Mouse (Mus musculus) WW6 (cell line): ENCODE measurements around the gene Med13.

ENCODE experiments used
- DNase-seq: peaks from one replicate; pipeline ENCODE4 v3.0.0-alpha.2; 2013; ENCODE audit warnings: low read depth, low spot score

The Med13 gene

DNA sequence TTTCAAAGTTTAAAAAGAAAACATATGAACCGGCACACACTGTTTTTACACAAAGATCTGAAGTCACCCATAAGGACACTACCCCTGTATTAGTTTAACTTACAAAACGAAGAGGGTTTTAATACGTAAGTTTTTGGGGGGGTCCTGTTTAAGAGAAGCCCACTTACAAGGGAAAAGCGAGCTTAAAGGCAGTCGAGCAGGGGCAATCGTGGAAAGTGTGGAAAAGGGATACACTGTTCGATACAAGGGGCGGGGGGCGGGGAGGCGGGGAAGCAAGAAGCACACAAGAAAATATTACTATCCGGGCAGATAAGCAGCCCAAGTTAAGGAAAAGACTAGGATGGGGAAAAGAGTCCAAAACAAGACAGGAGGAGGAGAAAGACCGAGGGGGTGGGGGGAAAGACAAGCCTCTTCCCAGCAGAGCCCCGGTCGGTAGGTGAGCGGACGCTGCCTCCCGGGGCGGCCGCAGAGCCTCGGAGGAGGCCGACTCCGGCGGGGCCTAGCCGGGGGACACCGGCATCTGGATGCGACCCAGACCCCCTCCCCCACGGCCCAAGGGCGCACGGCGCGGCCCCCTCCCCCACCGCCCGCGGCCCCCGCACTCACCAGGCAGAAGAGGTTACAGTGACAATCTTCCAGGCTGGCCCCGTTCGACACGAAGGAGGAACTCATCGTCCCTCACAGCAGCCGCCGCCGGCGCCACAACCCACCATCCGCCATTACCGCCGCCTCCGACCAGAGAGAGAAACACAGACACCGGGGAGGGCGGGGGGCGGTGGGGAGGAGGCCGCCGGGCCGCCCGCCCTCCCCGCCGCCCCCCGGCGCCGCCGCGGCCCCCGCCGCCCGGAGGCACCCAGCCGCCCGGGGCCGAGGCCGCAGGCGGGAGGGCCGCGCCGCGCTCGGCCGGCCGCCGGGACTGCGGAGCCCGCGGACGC, at the start of gene Med13:
Gene Med13 (minus strand): TSS at position 749 of the 935 bp plus-strand sequence.
- DNase-seq: no peak

DNA sequence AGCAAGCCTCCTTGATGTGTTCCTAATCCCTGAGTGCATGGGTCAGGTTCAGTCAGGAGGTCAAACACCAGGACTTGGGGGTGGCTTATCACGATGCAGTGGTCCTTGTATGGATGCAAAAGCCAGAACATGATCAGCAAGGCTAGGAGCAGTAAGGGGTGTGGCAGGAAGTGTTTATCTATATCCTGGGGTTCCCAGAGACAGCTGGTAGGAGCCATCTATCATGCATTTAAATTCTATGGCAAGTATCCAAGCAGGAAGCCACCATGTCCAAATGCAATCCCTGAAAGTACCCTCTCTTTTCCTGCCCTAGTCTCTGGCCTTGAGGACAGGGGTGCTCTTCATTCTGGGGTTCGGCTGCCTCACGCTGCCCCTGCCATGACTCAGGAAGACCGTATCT, 47.2 kb upstream of the Med13 start:
- no peak for DNase-seq

DNA sequence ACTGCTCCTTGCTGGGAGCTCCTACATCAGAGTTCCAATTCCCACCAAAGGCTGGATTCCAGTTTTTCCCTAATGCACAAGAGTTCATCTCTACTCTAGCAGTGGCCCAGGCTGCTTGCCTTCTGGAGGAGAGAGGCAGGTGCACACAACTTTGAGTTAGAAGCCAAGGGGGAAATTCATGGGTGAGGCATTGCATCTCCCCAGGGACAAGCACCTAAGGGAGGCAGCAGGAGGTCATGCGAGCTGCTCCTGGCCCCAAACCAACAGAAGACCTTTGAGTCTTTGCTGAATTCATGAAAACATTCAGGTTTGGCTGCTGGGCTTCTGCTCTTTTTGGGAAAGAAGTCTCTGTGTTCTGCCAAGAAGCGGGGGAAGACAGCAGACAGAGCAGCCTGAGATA, 46.4 kb upstream of the Med13 start:
- no peak for DNase-seq

DNA sequence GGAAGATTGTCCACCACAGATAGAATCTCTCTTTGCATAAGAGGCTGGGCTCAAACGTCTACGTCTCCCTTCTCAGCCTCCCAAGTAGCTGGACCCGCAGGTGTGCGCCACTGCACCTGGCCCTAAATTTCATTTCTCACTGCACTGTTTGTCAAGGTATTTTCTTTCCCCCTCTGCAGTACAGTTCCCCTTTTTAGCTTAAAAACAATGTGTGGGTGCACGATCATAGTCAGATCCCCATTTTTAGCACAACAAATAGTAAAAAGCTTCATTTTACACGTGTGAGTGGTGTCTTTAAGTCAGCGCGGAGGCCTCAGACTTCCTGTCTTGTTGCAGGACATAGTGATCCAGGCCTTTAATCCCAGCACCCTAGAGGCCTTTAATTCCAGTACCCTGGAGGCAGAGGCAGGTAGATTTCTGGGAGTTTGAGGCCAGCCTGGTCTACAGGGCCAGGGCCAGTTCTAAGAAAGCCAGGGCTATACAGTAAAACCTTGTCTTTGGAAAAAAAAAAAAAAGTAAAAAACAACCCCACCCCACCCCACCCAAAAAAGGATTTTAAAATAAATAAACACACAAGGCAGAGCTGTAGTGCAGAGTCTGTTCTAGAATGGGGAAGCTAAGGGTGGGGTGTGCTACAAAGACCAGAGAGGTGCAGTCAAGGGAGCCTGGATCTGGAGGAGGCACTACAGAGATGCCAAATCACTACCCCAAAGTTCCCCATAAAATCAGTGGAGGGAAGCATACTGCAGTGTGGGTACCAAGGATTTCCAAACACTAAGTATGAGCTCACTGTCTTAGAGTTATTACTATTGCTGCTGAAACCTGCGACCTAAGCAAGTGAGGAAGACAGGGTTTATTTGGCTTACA, 42.1 kb upstream of the Med13 start:
- no peak for DNase-seq

DNA sequence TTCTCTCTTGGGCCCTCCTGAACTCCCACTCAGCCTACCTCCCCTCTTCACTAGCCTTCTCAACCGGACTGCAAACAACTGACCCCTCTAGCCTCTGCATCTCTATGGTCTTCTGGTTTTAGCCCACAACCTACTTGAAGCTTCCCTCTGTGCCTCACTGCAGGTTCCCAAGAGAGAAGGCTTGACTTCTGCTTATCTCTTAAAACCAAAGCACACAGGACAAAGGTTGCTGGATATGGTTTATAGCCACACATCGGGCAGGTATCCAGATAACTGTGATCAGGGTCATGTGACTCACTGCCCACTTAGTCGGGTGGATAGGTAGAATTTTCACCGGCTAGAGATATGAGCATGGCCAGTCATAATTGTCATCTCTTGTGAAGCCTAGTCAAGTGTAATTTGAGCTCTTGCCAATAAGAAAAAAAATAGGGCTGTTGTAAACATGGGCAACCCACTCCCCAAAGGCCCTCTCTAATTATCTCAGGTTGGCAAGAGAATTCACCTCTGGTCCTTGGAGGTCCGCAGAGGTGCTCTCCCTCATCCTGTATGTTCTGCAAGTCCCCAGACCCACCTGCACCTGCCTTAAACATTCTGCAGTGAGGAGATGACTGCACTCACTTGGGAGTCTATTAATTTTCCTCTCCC, 39.7 kb upstream of the Med13 start:
- DNase-seq: no peak

DNA sequence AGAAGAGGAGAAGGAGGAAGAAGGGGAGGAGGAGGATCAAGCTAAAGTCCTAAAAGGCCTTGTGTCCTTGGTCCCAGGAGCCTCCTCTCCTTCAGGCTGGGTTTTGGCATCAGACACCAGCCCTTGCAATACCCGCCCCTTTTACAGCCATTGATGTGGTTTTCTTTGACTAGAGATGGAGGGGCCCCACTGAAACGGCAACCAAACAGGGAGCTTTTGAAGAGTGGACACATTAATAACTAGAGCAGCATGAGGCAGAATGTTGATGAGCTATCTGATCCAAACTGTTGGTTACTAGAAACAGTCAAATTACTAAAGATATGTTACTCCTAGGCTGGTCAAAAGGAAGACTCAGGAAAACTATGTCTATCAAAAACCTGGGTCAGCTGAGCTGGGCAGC, 39.1 kb upstream of the Med13 start:
- DNase-seq: no peak

DNA sequence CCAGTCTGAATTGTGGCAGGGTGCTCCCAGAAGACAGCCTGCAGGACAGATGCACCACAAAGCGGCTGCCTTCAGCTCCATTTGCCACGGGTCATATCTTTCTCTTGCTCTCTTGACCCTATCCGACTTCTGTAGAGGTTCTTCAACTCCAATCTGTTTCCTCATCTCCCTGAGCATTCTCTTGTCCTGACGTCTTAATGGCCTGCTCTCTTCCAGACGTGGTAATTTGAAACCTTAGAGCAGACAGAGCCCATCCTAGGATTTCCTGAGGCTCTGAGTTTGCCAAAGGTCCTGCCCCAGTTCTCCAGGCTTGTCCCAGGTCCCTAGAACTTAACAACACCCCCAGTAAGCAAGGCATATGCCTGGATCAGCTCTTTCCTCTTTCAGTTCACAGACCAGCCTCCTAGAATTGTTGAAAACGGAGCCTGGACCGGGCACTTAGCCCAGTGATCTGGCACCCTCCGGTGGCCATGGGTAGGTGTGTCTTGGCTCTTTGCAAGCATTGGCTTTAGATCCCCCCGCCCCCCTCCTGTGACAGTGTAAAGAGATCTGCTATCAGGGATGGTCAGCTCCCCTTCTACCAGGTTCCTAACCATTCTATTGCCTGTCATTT, 38.2 kb upstream of the Med13 start:
- peak; percentile 14 for DNase-seq

DNA sequence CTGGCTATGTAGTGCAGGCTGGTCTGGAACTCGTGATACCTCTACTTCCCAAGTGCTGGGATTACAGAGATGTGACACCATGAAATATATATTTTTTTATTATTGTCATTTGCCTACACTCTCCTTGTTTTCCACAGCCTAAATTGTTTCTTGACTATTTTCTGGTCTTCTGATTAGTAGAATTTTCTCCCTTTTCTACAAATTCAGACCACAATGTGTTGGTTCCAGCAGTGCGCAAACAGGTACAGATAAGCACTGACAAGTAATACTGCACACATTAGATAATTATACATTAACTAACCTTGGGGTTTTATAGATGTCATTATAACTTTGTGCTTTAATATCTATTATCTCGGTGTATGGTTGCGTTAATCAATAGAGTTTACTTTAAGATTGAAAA, 37.7 kb upstream of the Med13 start:
- no peak for DNase-seq

DNA sequence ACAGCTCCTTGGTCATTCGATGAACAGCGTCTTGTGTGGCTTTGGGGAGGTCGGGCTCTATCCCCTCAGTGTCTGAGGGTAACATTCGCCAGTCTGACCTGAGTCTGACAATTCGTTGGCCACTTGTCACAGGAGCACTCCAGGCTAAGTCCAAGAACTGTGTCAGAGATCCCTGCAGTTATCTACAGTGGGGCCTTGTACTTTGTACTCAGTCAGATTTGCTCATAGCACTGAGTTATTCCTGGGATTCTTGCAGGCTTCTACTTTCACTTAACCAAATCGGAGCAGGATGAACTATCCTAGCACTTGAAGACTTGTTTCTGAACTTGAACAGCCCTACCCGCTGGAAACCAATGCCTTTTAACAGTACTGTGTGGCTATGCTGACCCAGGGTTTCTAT, 34.3 kb upstream of the Med13 start:
- no peak for DNase-seq

DNA sequence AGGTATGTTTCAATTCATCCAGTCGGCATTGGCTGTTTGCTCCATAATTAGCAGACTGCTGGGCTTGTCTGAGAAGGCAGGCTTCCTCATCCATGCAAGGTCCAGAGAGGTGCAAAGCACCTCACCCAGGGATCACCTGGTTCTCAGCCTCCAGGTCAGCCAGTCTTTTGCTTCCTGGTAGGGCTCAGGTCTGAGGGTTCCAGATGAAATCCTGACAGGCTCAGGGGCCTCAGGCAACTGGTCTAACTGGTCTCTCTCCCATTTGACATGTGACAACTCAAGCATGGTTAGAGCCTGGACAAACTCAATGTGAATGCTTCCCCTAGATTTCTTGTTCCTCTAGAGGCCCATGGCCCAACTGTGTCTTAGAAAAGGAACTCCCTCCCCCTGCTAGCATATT, 32.9 kb upstream of the Med13 start:
- DNase-seq: no peak

DNA sequence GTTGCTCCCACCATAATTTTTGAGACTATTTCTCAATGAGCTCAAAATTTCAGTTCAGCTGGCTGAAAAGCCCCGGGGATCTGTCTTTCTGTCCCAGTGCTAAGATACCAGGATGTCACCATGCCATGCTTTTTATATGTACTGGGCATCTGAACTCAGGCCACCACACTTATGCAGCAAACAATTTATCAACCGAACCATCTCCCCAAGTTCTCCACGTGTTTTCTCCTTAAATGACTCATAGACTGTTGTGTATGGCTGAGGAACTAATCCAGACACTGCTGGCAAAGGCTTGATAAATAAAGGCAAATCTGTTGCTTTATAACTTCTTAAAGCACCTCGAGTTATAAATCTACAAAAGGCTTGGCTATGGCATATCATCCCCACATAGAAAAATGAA, 32.1 kb upstream of the Med13 start:
- no peak for DNase-seq

DNA sequence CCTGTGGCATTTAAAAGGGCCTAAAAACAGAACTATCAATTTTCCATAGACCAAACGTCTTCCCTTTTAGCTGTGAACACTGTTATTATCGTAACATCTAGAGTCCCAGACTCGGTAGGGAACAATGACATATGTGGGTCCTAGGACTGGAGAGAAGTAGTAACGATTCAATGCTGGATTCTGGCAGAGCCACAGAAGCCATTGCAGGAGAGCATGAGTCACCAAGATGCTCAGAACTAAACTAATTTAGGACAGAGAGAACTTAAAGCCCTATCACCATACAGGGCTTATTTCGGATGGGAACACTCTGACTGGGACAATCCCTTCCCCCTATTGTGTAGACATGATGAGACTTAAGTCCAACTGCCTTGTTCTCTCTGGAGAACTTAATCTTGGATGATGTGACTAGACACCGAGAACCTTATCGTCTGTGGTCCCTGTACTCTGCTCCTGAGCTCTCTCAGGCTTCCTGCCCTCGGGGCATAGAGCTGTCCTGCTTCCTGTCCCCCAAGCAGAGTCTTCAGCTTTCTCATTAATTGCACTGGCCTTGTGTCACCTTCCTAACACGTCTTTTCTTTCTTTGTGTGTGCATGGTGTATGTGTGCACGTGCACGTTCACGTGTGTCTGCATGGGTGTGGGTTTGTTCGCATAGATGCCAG, 31.5 kb upstream of the Med13 start:
- DNase-seq: no peak

DNA sequence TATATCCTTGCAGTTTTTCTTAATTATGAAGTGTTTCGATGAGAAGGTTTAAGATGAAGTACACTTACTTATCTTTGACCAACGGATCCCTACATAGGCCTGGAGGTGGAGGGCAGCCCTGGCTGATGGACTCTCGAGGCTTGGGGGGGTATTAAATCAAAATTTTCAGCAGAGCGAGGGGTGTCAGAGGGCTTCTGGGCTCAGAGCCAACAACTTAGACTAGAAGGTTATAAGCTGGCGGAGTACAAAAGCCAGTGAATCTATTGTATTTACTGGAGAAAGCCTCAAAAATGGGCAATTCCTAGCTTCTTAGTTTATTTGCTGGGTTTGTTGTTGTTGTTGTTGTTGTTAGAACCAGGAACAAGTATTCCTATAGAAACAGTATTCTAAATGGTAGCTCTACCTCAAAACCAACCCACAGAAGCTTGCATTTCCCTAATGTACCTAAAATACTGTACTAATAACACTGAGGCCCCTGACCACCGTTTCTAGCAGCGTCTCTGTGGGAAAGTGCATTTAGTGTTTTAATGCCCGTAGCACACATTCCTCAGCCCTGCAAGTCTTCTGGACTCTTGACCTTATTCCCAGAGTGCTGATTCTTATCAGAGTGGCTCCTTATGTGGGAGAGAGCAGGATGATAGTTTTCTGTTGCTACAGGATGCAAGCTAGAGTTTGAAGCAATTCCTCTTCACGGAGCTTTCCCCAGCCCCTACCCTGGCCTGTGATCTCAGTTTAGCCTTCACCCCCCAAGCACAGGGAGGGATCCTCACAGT, 29.9 kb upstream of the Med13 start:
- DNase-seq: no peak

DNA sequence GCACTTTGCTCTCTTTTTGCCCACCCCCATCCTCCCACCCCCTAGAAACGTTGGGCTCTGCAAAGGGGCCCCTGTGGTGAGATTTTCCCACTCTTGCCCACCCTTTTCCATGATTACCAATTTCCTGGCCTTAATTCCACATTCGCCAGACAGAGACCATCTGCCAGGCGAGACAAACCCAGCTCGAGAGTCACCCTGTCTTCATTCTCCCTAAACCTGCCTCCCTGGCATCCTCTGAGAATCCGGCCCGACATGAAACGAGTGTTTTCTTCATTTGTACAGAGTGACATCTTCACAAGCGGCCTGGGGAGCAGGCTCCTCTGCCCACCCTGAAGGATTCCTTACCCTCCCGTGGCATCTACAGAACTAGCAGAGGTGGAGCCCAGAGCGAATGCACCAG, 29.2 kb upstream of the Med13 start:
- no peak for DNase-seq

DNA sequence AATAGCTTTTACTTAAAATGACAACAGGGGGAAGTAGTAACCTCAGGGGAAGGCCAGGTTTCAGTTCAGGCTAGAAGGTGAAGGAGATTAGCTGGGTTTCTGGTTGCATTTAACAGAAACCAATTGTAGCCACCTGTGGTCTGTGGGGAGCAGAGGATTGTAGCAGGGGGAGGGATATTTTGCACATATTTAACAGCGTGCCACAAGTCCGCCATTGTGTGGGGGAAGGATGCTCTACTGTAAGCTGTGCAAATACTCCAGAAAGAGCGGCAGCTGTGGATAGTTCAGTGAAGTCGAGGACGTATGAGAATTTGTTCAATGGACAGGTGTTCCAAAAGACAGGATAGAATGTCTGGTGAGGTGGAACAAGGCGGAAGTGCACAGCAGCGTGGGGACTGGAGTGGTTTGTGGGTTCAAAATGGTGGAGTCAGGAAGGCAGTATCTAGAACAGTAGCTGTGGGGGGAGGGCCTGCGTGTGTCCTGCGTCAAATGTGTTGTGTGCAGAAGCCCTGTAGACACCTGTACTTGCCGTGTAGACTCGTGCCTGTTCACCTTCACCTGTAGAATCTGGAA, 28.4 kb upstream of the Med13 start:
- DNase-seq: no peak

DNA sequence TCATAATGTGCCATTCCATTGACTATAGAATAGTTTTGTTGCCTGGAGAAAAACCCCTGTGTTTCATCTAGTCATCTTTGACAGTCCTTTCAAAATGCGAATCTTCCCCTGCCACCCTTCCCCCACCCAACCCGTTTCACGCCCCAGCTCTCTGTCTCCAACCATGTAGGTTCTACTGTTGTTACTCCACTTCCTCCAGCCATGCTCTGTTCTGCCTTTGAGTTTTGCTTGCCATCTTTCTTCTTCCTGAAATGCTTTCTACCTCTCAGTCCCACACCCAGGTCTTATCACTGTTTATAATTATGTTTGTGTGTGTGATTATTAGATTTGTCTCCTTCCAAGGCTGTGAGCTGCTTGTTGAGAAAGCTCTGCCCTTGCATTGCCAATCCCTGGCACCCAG, 26.7 kb upstream of the Med13 start:
- DNase-seq: no peak

DNA sequence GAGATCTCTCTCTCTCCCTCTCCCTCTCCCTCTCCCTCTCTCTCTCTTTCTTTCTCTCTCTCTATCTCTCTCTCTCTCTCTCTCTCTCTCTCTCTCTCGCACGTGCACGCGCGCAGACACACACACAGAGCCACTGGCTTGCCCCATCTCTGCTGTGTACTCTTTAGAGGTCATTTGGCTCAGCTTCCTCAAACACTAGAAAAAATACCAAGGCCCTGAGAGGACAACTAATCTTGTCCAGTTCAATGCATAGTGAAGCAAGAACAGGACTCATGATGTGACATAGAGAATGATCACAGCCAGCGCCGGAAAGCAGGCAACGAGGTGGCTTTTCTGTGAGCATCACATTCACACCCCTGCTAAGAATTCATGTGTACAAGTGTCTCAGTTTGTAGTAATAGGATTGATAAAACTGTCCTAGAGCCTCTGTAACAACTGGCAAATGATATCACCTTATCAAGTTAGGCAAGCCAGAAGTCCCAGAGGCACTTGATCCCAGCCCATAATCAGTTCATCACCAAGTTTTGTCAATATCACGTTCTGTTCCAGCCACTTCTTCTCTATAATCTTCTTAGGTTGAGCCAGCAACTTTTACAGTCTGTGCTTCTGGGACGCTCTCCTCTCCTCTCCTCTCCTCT, 25.2 kb upstream of the Med13 start:
- no peak for DNase-seq

DNA sequence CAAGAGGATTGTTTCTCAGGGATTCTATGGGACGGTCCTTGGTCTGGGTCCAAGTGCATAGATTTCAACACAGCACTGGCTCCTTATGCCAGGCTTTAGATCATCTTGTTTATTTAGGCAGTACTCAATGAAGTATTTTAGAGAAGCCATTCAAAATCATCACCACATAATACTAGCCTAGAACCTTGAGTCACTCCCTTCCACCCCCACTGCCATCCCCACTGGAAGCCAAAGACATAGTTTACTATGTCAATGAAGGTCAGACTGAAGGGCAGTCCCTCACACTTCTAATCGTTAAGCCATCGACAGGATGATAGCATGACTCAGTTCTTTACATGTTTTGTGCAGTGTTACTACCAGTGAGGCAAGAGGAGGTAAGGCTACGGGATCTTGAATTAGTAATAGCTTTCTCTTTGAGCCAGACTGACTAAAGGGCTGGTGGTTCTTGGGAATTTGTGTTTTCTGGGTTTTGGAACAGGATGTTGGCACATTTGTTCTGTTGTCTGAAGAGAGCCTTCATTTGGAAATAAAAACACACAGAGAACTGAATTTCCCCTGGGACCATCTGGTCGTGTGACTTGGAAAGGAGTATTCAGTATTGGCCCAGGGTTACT, 24.2 kb upstream of the Med13 start:
- no peak for DNase-seq
